In the genomic region with DNA sequence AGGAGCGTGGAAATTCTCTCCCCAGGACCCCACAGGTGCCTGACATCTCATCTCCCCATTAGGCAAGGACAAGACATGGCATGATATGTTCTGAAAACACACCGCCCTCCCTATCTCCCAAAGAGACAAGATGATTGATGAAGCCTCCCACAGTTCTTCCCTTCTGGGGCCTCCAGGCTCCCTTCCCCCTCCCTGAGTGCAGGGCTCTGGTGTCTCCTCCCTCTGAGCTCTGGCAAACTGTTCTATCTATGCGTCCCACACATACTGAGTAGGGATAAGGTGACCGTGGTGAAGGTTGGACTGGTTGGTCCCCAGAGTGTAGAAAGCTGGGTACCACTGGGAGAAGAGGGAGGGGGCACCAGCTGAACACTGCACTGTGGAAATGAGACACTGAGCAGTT, we compare ENCODE assay signal across 26 mouse cellular contexts. TPM values are rescaled to one million over a fixed set of nuclear protein-coding genes. Genes with fewer than 3 reads are reported as not detected.
DNase-seq lines count a peak whose midpoint lies in the region; ATAC-seq and TF ChIP-seq lines count a peak whose summit lies in the region.
"Had no signal": no experiment of that assay in that cellular context is flagged by ENCODE, and none has a peak within 500 bp of the region (broad histone marks: within the 10 kb centered on the region; RNA-seq: fewer than 3 reads in every experiment).

No protein-coding gene starts in this region.

- ATAC-seq in hindbrain, embryonic 11.5 days (ENCODE audit: low FRiP score): no peak
- no peak for ATAC-seq in hindbrain, postnatal 0 days
- ATAC-seq in kidney, embryonic 16.5 days (ENCODE audit: low FRiP score, low TSS enrichment): peak; percentile 69
- ATAC-seq: CD4-positive, CD25-positive, alpha-beta regulatory T cell, adult 4 months; forebrain, postnatal 0 days; lung, postnatal 0 days had no signal

- 68% methylated on average over 4 of the region's 4 CpGs for WGBS in hindbrain, embryonic 11.5 days
- 67% methylated on average over 4 of the region's 4 CpGs for WGBS in hindbrain, postnatal 0 days
- 30% methylated on average over 4 of the region's 4 CpGs for WGBS in kidney, embryonic 16.5 days

- H3K27ac ChIP-seq in hindbrain, embryonic 11.5 days (ENCODE audit: low read depth, low read length): no peak overlapping the region
- H3K27ac ChIP-seq in hindbrain, postnatal 0 days: no peak overlapping the region
- H3K27ac ChIP-seq in kidney, embryonic 16.5 days (ENCODE audit: low read length): no peak overlapping the region
- H3K27ac ChIP-seq: embryonic facial prominence, embryonic 13.5 days; hindbrain, embryonic 10.5 days; liver, embryonic 13.5 days; macrophage had no signal

- H3K9ac ChIP-seq in hindbrain, embryonic 11.5 days (ENCODE audit: low read depth, low read length): no peak overlapping the region
- H3K9ac ChIP-seq in hindbrain, postnatal 0 days (replicated peaks; ENCODE audit: low read length): no peak overlapping the region
- H3K9ac ChIP-seq in kidney, embryonic 16.5 days (replicated peaks; ENCODE audit: low read length): no peak overlapping the region
- H3K9ac ChIP-seq: embryonic facial prominence, embryonic 13.5 days; forebrain, postnatal 0 days; liver, embryonic 13.5 days had no signal

- H3K4me1 ChIP-seq in hindbrain, embryonic 11.5 days (replicated peaks; ENCODE audit: control insufficient read depth, insufficient read depth, low read length): no peaks in the 10 kb centered on the region; the same call in 1 of the 2 replicates
- no peaks in the 10 kb centered on the region for H3K4me1 ChIP-seq in hindbrain, postnatal 0 days (ENCODE audit: insufficient read depth, low read length)
- no peaks in the 10 kb centered on the region for H3K4me1 ChIP-seq in kidney, embryonic 16.5 days (ENCODE audit: insufficient read depth, low read length)
- H3K4me1 ChIP-seq: liver, embryonic 13.5 days had no signal

- no peaks in the 10 kb centered on the region for H3K36me3 ChIP-seq in hindbrain, embryonic 11.5 days (ENCODE audit: control insufficient read depth, insufficient read depth, low read length)
- no peaks in the 10 kb centered on the region for H3K36me3 ChIP-seq in hindbrain, postnatal 0 days (ENCODE audit: insufficient read depth, low read length)
- H3K36me3 ChIP-seq in kidney, embryonic 16.5 days (ENCODE audit: insufficient read depth, low read length): no peaks in the 10 kb centered on the region
- H3K36me3 ChIP-seq: hindbrain, embryonic 10.5 days; liver, embryonic 13.5 days had no signal

- H3K27me3 ChIP-seq in hindbrain, embryonic 11.5 days (ENCODE audit: control insufficient read depth, insufficient read depth, low read length): no peaks in the 10 kb centered on the region
- H3K27me3 ChIP-seq in hindbrain, postnatal 0 days (ENCODE audit: insufficient read depth, low read length): no peaks in the 10 kb centered on the region
- H3K27me3 ChIP-seq in kidney, embryonic 16.5 days (ENCODE audit: insufficient read depth, low read length): no peaks in the 10 kb centered on the region
- H3K27me3 ChIP-seq: embryonic facial prominence, embryonic 13.5 days; liver, embryonic 13.5 days had no signal

- TF ChIP-seq CTCF in hindbrain, postnatal 0 days (IDR thresholded peaks at IDR 0.05; ENCODE audit: low read depth): no peak

- no peak overlapping the region for H3K4me2 ChIP-seq in hindbrain, embryonic 11.5 days (replicated peaks; ENCODE audit: low read depth, low read length)
- no peak overlapping the region for H3K4me2 ChIP-seq in hindbrain, postnatal 0 days (ENCODE audit: low read depth, low read length)
- H3K4me2 ChIP-seq in kidney, embryonic 16.5 days (replicated peaks; ENCODE audit: low read depth, low read length): no peak overlapping the region
- H3K4me2 ChIP-seq: embryonic facial prominence, embryonic 13.5 days; liver, embryonic 13.5 days had no signal

- peak; percentile 10 for DNase-seq in hindbrain, embryonic 11.5 days (ENCODE audit: low spot score)
- DNase-seq in hindbrain, postnatal 0 days (ENCODE audit: low spot score): no peak
- no peak for DNase-seq in kidney, postnatal 36 days
- peak; percentile 36 for DNase-seq in brain, adult 2 months (ENCODE audit: low read depth, low spot score)
- DNase-seq in embryo, embryonic 11 days: peak; percentile 29
- no peak for DNase-seq in urinary bladder, postnatal 4 days (ENCODE audit: low spot score in 2 of 2)
- DNase-seq: adrenal gland, postnatal 25 days; cerebellum, adult 18-20 months; cerebellum, postnatal 10 days; forebrain, postnatal 0 days; heart, postnatal 14 days; kidney, adult 18-20 months; layer of hippocampus, postnatal 36 days; liver, embryonic 13.5 days; lung, adult 18-20 months; midbrain, embryonic 14.5 days had no signal

- H3K4me3 ChIP-seq in hindbrain, embryonic 11.5 days (ENCODE audit: low read depth, low read length): no peak overlapping the region
- H3K4me3 ChIP-seq in hindbrain, postnatal 0 days (ENCODE audit: low read length): no peak overlapping the region
- H3K4me3 ChIP-seq in kidney, embryonic 16.5 days (ENCODE audit: low read length): no peak overlapping the region
- H3K4me3 ChIP-seq: embryonic facial prominence, embryonic 13.5 days; erythroblast, embryonic 14.5 days; hindbrain, embryonic 10.5 days; liver, embryonic 13.5 days had no signal

- H3K9me3 ChIP-seq in hindbrain, embryonic 11.5 days (ENCODE audit: control insufficient read depth, low read length): no peaks in the 10 kb centered on the region
- no peaks in the 10 kb centered on the region; the same call in 1 of the 2 replicates for H3K9me3 ChIP-seq in hindbrain, postnatal 0 days (ENCODE audit: low read length)
- H3K9me3 ChIP-seq in kidney, embryonic 16.5 days (ENCODE audit: low read length): no peaks in the 10 kb centered on the region
- H3K9me3 ChIP-seq: hindbrain, embryonic 10.5 days; liver, embryonic 13.5 days had no signal

RNA-seq across cellular contexts. Expression of a gene that starts 56.1 kb away (rescaled TPM):
- 2.2 and 3.6 TPM in 2 replicates for polyA plus RNA-seq in hindbrain, embryonic 11.5 days (2014; fragmentation: Nextera tagmentation; extraction: Ambion mirVana)
- total RNA-seq in hindbrain, postnatal 0 days (2014; rRNA removed): 2.3 and 3.3 TPM in 2 replicates
- 2.5 and 3.4 TPM in 2 replicates for polyA plus RNA-seq in hindbrain, postnatal 0 days (2015; fragmentation: Nextera tagmentation; extraction: Ambion mirVana)
- 2.9 and 3.9 TPM in 2 replicates for polyA plus RNA-seq in kidney, embryonic 16.5 days (2015; fragmentation: Nextera tagmentation; extraction: Ambion mirVana)
- total RNA-seq: common myeloid progenitor, adult 5-6 weeks; megakaryocyte-erythroid progenitor cell, adult 5-6 weeks; monocyte, adult 5-6 weeks had no signal
- polyA plus RNA-seq: CD4-positive, CD25-positive, alpha-beta regulatory T cell, adult 4 months; erythroblast, embryonic 14.5 days; macrophage had no signal

Comparison
In these comparisons a context has a peak if more than half of its experiments do, and no peak if none do; other contexts are left out.
1. DNase-seq: peak in hindbrain, embryonic 11.5 days (single experiment), brain, adult 2 months (single experiment) and embryo, embryonic 11 days (single experiment); none in hindbrain, postnatal 0 days (single experiment), kidney, postnatal 36 days (0 of 2) and urinary bladder, postnatal 4 days (0 of 2).